Mouse (Mus musculus): ENCODE measurements at regions not wholly inside any gene's neighbourhood (a gene's known extent, or its start where the extent isn't known, plus 50 kb on each side); places are given as distances from the start of the nearest gene placed in this dataset.

- DNase-seq, result no peak
Observed at GRCm38 (mm10) chr12:59589354-59589753, 369.8 kb upstream of the Fbxo33 start.

GRCm38 (mm10) chr12:59582587-59582986 lies 363.1 kb upstream of the Fbxo33 start:
- DNase-seq, result no peak

GRCm38 (mm10) chr12:59579694-59580093 lies 360.2 kb upstream of the Fbxo33 start:
- DNase-seq, result no peak

- no peak for DNase-seq
Observed at GRCm38 (mm10) chr12:59563960-59564359, 344.4 kb upstream of the Fbxo33 start.

- DNase-seq, result no peak
Observed at GRCm38 (mm10) chr12:59539788-59540187, 320.3 kb upstream of the Fbxo33 start.

GRCm38 (mm10) chr12:59530521-59530920 lies 311.0 kb upstream of the Fbxo33 start:
- DNase-seq, result no peak

GRCm38 (mm10) chr12:59523368-59523767 lies 303.8 kb upstream of the Fbxo33 start:
- DNase-seq, result no peak

GRCm38 (mm10) chr12:59521946-59522345 lies 302.4 kb upstream of the Fbxo33 start:
- no peak for DNase-seq

- no peak for DNase-seq
Observed at GRCm38 (mm10) chr12:59509857-59510256, 290.3 kb upstream of the Fbxo33 start.

DNA sequence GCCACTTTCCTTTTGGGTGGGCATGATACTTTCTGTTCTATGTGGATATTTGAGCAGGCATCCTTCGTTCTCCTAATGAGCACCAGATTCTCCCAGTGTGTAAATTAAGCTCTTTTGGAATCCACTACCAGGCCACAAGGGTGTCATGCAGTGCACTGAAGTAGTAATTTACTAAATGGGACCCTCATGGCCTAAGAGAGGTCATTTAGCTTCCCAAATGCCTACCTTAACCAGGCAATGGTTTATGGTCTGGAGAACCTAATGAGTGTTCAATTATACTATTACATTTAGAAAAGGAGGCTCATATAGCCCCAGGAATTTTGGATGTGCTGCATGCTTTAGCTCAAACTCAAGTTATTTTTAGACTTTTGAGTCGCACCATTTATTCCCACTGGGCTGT lies 289.6 kb upstream of the Fbxo33 start:
- DNase-seq, result no peak

GRCm38 (mm10) chr12:59507431-59507830 lies 287.9 kb upstream of the Fbxo33 start:
- DNase-seq, result no peak

GRCm38 (mm10) chr12:59497434-59497833 lies 277.9 kb upstream of the Fbxo33 start:
- DNase-seq, result no peak

DNA sequence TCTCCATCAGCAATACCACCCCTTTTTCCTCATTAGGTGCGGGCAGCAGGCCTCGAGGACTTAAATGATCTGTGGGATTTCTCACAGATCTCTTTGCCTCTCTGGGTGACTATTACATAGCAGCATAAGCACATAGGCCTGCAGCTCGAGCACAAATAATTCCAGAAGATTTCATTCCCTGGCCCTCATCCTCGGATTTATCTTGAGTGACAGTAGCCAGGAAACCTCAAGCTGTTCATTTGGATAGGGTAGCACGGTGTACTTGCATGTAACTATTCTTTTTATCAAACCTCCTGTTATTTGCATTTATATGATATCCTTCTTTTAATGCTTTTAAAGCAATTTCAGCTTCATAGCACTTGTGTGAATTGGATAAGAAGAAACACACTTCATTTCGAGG lies 268.5 kb upstream of the Fbxo33 start:
- no peak for DNase-seq

GRCm38 (mm10) chr12:59487507-59487906 lies 268.0 kb upstream of the Fbxo33 start:
- DNase-seq, result no peak

- DNase-seq, result no peak
Observed at GRCm38 (mm10) chr12:59460997-59461961, 241.8 kb upstream of the Fbxo33 start.

DNA sequence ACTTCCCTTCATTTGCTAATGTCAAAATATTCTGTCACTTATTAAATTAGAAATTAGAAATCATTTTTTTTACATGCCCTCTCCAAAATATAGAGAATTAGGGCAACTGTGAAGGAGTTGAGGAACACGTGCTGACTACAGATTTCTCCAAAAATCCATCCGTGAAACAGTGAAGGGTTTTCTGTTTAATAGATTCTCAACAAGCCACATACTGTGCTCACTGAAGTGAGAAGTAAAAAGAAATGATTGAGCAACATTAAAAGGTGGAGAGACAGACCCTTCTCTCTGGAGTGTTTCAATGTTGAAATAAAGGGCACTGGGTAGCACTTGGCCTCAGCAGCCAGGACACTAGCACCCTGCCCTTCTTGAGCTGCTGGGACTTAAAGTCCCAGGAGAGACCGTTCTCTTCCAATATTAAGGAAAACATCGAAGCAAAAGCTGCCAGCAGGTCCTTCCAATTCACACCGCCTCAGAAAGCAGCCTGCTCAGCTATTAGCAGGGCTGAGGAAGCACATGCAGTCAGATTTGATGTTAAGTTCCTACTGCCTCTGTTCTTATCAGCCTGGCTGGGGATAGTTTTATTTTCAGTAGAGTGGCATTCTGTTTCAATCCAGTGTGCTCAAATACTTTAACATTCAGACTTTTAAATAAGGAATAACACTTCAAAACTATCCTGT lies 236.8 kb upstream of the Fbxo33 start:
- no peak for DNase-seq

- DNase-seq, result no peak
Observed at GRCm38 (mm10) chr12:59415051-59415450, 195.5 kb upstream of the Fbxo33 start.

GRCm38 (mm10) chr12:59411491-59411890 lies 192.0 kb upstream of the Fbxo33 start:
- no peak for DNase-seq

GRCm38 (mm10) chr12:59391103-59391502 lies 171.6 kb upstream of the Fbxo33 start:
- no peak for DNase-seq

DNA sequence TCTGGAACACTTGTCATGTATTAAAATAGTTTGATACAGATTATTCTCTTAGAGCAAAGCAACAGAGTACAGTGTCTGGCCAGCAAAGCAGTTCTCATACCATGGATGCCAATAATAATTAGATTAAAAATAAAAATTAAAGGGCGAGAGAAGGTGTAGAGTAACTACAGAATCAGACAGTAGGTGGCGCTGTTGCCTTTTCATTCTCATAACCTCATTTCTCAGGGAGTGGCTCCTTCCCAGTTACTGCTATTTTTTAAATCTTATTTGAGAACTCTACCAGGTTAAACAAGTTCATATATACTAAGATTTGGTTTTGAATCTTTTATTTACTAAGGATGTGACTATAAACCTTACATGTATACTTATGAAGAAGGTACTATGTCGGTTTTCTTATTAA lies 163.3 kb upstream of the Fbxo33 start:
- peak; percentile 31 for DNase-seq

DNA sequence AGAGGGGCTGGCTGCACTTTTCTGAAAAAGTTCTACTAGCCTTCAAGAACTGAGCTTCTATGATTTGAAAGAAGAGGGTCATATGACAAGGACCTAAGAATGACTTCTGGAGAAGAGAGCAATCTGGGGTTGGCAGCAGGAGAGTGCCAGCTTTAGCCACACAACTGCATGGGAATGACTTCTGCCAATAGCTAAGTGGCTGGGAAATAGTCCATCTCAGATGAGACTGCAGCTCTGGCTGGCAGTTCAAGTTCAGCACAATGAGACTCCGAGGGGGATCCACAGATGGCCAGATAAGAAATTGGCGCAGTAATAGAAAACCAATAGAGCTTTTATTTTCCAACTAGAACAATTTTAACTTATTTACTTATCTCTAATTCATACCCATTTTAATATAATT lies 122.1 kb upstream of the Fbxo33 start:
- no peak for DNase-seq

DNA sequence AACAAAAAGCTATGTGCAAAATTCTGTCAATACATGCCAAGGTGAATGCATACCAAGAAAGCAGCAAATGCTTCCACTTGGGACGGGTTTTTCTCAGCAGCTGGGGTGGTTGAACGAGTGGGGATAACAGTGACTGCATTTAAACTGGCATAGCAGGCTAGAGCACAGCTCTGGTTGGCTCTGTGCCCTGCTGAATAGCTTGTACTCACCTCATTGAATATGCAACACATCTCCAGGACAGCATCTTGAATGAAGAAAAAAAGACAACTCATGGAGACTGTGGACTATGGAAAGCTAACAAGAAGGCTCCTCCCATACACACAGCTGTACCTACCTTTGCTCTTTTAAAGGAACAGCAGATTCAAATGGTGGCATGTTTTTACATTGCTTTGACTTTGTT lies 111.2 kb upstream of the Fbxo33 start:
- no peak for DNase-seq

DNA sequence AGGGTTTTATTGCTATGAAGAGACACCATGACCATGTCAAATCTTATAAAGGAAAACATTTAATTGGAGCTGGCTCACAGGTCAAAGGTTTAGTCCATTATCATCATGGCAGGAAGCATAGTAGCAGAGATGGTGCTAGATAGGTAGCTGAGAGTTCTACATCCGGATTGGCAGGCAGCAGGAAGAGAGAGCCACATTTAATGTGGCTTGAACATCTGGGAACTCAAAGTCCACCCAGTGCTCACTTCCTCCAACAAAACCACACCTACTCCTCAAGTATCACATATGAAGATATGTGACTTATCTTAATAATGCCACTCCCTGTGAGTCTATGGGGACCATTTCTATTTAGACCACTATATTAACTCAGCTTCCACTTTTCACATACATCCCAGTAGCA lies 93.2 kb upstream of the Fbxo33 start:
- no peak for DNase-seq

DNA sequence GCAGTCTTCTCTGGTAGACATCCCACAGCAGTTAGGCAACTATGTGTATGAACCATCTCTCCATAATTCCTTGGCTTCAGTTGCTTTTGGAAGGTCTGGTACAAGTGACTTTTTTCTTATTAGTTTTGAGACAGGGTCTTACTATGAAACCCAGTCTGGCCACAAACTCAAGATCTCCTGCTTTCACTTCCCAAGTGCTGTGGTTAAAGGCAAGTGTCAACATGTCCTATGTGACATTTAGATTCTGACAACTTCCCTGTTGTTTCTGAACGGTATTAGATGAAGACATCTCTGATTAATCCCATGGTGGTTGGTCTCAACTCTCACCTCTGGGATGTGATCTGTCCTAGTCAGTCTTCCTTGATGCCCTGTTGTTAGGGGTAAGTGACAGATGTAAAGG lies 88.4 kb upstream of the Fbxo33 start:
- DNase-seq, result no peak
